Mouse (Mus musculus) liver, embryonic 14.5 days (tissue): Measurements from ENCODE around the gene Zfp655. TPM values are rescaled to one million over a fixed set of nuclear protein-coding genes. Genes with fewer than 3 reads are reported as not detected.

ENCODE experiments used
- ATAC-seq: fragments of 200-750 bp; cut with Nextera tagmentation; 2 replicates; pipeline ENCODE4 v1.8.0; 2017; ENCODE audit warnings: moderate number of reproducible peaks, mild to moderate bottlenecking, moderate library complexity; ENCODE audit not compliant: insufficient read depth
- DNase-seq, 3 experiments: peaks; one replicate each; pipeline ENCODE4 v3.0.0-alpha.2; 2012 to 2013; ENCODE audit warnings: low read depth in 3 of 3, low spot score in 3 of 3
- H3K27ac ChIP-seq: fragments of 300-500 bp; sonication (generic); 2 replicates; pipeline ENCODE4 v1.5.1; 2014; ENCODE audit warnings: moderate library complexity, mild to moderate bottlenecking, control low read depth, inconsistent platforms
- H3K27me3 ChIP-seq: fragments of 300-500 bp; sonication (generic); 2 replicates; pipeline ENCODE4 v1.6.1; 2014; ENCODE audit warnings: mild to moderate bottlenecking, low read length, moderate library complexity; ENCODE audit not compliant: control insufficient read depth, insufficient read depth
- H3K36me3 ChIP-seq: fragments of 300-500 bp; sonication (generic); replicated peaks from 2 replicates; pipeline ENCODE4 v1.6.1; 2014; ENCODE audit warnings: low read depth; ENCODE audit not compliant: control insufficient read depth, insufficient read depth
- H3K4me1 ChIP-seq, 2 experiments: fragments of 200-500 bp in 1 of 2; fragments of 300-500 bp in 1 of 2; sonication (generic) in 1 of 2; replicated peaks; 2 replicates each; pipeline ENCODE4 v1.6.1; 2012 to 2014; ENCODE audit warnings: antibody characterized with exemption in 1 of 2, inconsistent platforms in 1 of 2, low read length in 1 of 2; ENCODE audit not compliant: control insufficient read depth in 2 of 2, insufficient read depth in 2 of 2
- H3K4me2 ChIP-seq: fragments of 300-500 bp; sonication (generic); 2 replicates; pipeline ENCODE4 v1.6.1; 2014; ENCODE audit warnings: low read depth, mild to moderate bottlenecking, control low read depth, moderate library complexity
- H3K4me3 ChIP-seq, 2 experiments: fragments of 200-500 bp in 1 of 2; fragments of 300-500 bp in 1 of 2; sonication (generic) in 1 of 2; 2 replicates each; pipeline ENCODE4 v1.5.1; 2012 to 2014; ENCODE audit warnings: low read depth in 2 of 2, low read length in 2 of 2, mild to moderate bottlenecking in 2 of 2, control low read depth in 1 of 2, inconsistent platforms in 1 of 2, moderate library complexity in 1 of 2; ENCODE audit not compliant: insufficient read depth in 1 of 2
- H3K9ac ChIP-seq: fragments of 300-500 bp; sonication (generic); replicated peaks from 2 replicates; pipeline ENCODE4 v1.6.1; 2014; ENCODE audit warnings: mild to moderate bottlenecking, control low read depth, moderate library complexity
- H3K9me3 ChIP-seq: fragments of 300-500 bp; sonication (generic); 2 replicates; pipeline ENCODE4 v1.6.1; 2016; ENCODE audit warnings: low read length, mixed read lengths; ENCODE audit not compliant: control insufficient read depth
- CTCF ChIP-seq: IDR thresholded peaks from 2 replicates; pipeline ENCODE4 v1.5.1; 2016; ENCODE audit warnings: antibody characterized with exemption, low read depth, control low read depth
- EP300 ChIP-seq: IDR thresholded peaks from 2 replicates; pipeline ENCODE4 v1.6.1; 2016; ENCODE audit warnings: antibody characterized with exemption, low read depth
- WGBS: fragments of 180-500 bp; shearing (Covaris S2); extraction: QIAGEN DNeasy Blood & Tissue Kit; methylation state at CpG from one replicate; pipeline ENCODE4 v1.1.7; 2014; ENCODE audit not compliant: insufficient replicate concordance; 5-methylcytosine and 5-hydroxymethylcytosine counted together
- polyA plus RNA-seq, 2 experiments: library from polyadenylated mRNA; depleted of rRNA in 1 of 2; stranded (reverse) in 1 of 2; unstranded in 1 of 2; fragments of >200 nt; fragmentation: Nextera tagmentation in 1 of 2; extraction: Ambion mirVana in 1 of 2; gene quantifications; 2 replicates each; pipeline versions ENCODE4 v1.2.1 to v1.2.3; 2012 to 2014

The Zfp655 gene
- polyA plus RNA-seq, 2 experiments: 8.3 to 18.7 TPM

DNA sequence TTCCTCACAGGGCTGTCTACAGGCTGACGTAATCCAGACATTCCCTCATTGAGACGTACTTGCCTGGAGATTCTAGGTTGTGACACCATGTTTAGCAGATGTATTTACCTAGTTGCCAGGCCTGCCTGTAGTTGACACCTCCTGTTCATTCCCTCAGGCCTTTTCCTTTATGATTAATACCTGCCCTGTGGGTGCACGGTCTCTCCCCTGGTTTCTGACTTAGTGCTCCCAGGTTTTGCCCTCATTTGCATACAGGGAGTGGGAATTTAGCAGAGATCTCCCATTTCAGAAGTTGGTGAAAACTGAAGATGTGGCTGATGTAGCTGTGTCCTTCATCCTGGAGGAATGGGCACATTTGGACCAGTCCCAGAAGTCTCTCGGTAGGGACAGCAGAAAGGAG lies 19.3 kb upstream of the Zfp655 start:
- no peak for ATAC-seq
- Histone ChIP-seq H3K9me3 (no peaks in the 10 kb centered on the region), H3K4me1 (0 out of 4 replicates have a peak, but pooled peaks cover 0 to 2% of the 10 kb centered on the region in 2 experiments), H3K36me3 (no peaks in the 10 kb centered on the region; the same call in none of the 2 replicates), H3K4me2 (no peak overlapping the region), H3K4me3 (no peak overlapping the region), H3K27ac (no peak overlapping the region), H3K9ac (no peak overlapping the region), H3K27me3 (no peaks in the 10 kb centered on the region)
- 72% methylated on average over 4 of the region's 4 CpGs for WGBS
- DNase-seq: no peak
- TF ChIP-seq EP300 (no peak), CTCF (no peak)

DNA sequence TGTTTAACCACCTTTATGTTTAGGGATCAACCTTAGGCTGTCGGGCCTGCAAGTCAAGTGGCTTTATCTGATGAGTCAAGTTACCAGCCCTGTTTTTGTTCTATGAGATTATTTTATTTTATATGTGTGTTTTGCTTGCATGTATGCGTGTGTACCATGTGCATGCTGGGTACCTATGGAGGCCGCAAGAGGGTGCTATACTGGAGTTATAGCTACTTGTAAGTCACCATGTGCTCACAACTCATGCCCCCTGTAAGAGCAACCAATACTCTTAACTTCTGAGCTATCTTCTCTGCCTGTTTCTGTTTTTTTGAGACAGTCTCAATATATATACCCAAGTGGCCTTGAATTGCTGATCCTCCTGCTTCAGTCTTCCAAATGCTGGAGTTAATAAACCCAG lies 18.0 kb upstream of the Zfp655 start:
- H3K27me3 ChIP-seq: no peaks in the 10 kb centered on the region
- ATAC-seq: no peak
- H3K4me3 ChIP-seq: no peak overlapping the region
- H3K27ac ChIP-seq: no peak overlapping the region
- no peak overlapping the region for H3K9ac ChIP-seq
- no peaks in the 10 kb centered on the region for H3K9me3 ChIP-seq
- no peak for DNase-seq
- peaks cover 1% of the 10 kb centered on the region for H3K36me3 ChIP-seq
- no peak for TF ChIP-seq CTCF
- TF ChIP-seq EP300: no peak
- 75% methylated on average over 3 of the region's 3 CpGs for WGBS
- no peak overlapping the region for H3K4me2 ChIP-seq
- H3K4me1 ChIP-seq: no peaks in the 10 kb centered on the region

DNA sequence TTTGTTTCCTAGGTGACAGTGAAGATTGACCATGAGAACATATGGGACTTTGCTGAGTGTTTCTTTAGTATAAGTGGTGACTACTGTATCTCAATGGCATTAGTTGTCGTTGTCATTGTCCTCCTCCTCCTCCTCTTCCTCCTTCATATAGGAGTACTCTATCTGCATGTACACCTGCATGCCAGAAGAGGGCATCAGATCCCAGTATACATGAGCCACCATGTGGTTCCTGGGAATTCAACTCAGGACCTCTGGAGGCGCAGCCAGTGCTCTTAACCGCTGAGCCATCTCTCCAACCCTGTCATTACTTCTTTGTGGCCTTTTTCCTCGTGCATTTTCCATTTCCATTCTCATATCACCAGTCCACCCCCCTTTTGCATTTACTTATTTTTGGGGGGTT lies 16.8 kb upstream of the Zfp655 start:
- WGBS: 60% methylated on average over 4 of the region's 4 CpGs
- H3K9ac ChIP-seq: no peak overlapping the region
- TF ChIP-seq CTCF (peak; percentile 62), EP300 (no peak)
- H3K4me2 ChIP-seq: no peak overlapping the region
- DNase-seq (no peak), ATAC-seq (0 out of 2 replicates have a peak, but pooled peaks have one; percentile 25)
- peaks cover 5% of the 10 kb centered on the region for H3K36me3 ChIP-seq
- H3K27ac ChIP-seq: no peak overlapping the region
- no peaks in the 10 kb centered on the region for H3K9me3 ChIP-seq
- H3K4me3 ChIP-seq: no peak overlapping the region
- H3K4me1 ChIP-seq: no peaks in the 10 kb centered on the region
- H3K27me3 ChIP-seq: no peaks in the 10 kb centered on the region

DNA sequence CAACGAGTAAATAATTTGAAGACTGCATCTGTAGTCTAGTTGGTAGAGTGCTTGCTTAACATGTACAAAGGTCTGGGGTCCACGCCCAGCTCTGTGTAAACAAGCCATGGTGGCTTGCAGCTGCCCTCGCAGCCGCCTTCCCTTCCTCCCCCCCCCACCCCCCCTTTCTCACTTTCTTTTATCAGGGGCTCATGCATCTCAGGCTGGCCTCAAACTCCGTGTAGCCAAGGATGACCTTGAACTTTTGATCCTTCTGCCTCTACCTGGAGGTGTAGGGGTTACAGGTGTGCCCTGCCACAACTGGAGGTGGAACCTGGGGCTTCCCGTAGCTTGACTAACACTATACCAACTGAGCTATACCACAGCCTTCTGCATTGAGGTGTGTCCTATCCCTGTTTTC lies 13.8 kb upstream of the Zfp655 start:
- Histone ChIP-seq H3K36me3 (peaks cover 10% of the 10 kb centered on the region), H3K4me3 (no peak overlapping the region), H3K27ac (no peak overlapping the region), H3K9ac (no peak overlapping the region), H3K4me2 (no peak overlapping the region), H3K27me3 (no peaks in the 10 kb centered on the region), H3K4me1 (no peaks in the 10 kb centered on the region), H3K9me3 (no peaks in the 10 kb centered on the region)
- DNase-seq (no peak), ATAC-seq (no peak; the same call in 1 of the 2 replicates)
- TF ChIP-seq CTCF (no peak), EP300 (no peak)
- 65% methylated on average over 6 of the region's 6 CpGs for WGBS

DNA sequence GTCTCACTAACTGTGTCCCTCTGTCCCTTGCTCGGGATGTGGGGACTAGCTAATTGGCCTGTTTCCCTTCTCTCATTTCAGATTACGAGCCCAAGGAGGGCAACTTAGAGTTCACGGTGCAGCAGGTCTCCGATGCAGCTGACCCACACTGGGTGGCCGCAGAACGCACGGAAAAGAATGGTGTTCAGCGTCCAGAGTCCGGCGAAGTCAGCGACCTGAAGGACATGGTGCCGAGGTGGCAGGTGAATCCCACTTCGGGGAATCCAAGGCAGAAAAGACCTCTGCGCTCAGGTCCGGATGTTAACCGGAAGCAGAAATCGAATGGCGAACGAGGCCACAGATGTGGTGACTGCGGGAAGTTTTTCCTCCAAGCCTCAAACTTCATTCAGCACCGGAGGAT lies 13.3 kb upstream of the Zfp655 start:
- Histone ChIP-seq H3K36me3 (peaks cover 10% of the 10 kb centered on the region), H3K4me1 (0 out of 4 replicates have a peak, but pooled peaks cover 0 to 1% of the 10 kb centered on the region in 2 experiments), H3K4me3 (no peak overlapping the region), H3K9ac (no peak overlapping the region), H3K27ac (no peak overlapping the region), H3K4me2 (no peak overlapping the region), H3K9me3 (no peaks in the 10 kb centered on the region), H3K27me3 (no peaks in the 10 kb centered on the region)
- TF ChIP-seq CTCF: no peak
- no peak for TF ChIP-seq EP300
- 89% methylated on average over 21 of the region's 21 CpGs for WGBS
- no peak for ATAC-seq
- no peak for DNase-seq
